Mouse (Mus musculus) spleen, adult 2 months (tissue): ENCODE results near the gene Scn10a. TPM values are rescaled to one million over a fixed set of nuclear protein-coding genes. Genes with fewer than 3 reads are reported as not detected.
A peak's percentile ranks its signal among the peaks of the same experiment; 100 is the strongest.

Experiments
- DNase-seq, 2 experiments: peaks; one replicate each; pipeline versions ENCODE4 v3.0.0 to v3.0.0-alpha.2; 2012 to 2021; ENCODE audit warnings: low spot score in 2 of 2, low read depth in 1 of 2
- H3K27ac ChIP-seq: fragments of 200-500 bp; 2 replicates; pipeline ENCODE4 v1.5.1; 2012; ENCODE audit warnings: low read length, inconsistent platforms; ENCODE audit not compliant: insufficient read depth
- H3K27me3 ChIP-seq: fragments of 200-500 bp; 2 replicates; pipeline ENCODE4 v1.6.1; 2012; ENCODE audit warnings: mild to moderate bottlenecking, moderate library complexity, low read length, inconsistent platforms; ENCODE audit not compliant: control insufficient read depth, insufficient read depth
- H3K36me3 ChIP-seq: fragments of 200-500 bp; 2 replicates; pipeline ENCODE4 v1.6.1; 2012; ENCODE audit warnings: mild to moderate bottlenecking, low read length, inconsistent platforms; ENCODE audit not compliant: control insufficient read depth, insufficient read depth
- H3K4me1 ChIP-seq: fragments of 200-500 bp; 2 replicates; pipeline ENCODE4 v1.6.1; 2011; ENCODE audit warnings: inconsistent platforms; ENCODE audit not compliant: control insufficient read depth, insufficient read depth, insufficient read length
- H3K4me3 ChIP-seq: fragments of 200-500 bp; 2 replicates; pipeline ENCODE4 v1.5.1; 2011; ENCODE audit warnings: mild to moderate bottlenecking, inconsistent platforms; ENCODE audit not compliant: insufficient read depth, insufficient read length; ENCODE audit errors: extremely low read depth
- CTCF ChIP-seq: fragments of 200-500 bp; IDR thresholded peaks from 2 replicates; pipeline ENCODE4 v1.5.1; 2011; ENCODE audit warnings: mild to moderate bottlenecking, inconsistent platforms; ENCODE audit not compliant: insufficient read depth, insufficient read length, insufficient replicate concordance; ENCODE audit errors: extremely low read depth
- POLR2A ChIP-seq: fragments of 200-500 bp; IDR thresholded peaks from 2 replicates; pipeline ENCODE4 v1.6.1; 2011; ENCODE audit warnings: low read depth, low read length, inconsistent platforms
- WGBS: fragments of 180-500 bp; shearing (Covaris S2); methylation state at CpG from one replicate; pipeline ENCODE4 v1.1.7; 2018; 5-methylcytosine and 5-hydroxymethylcytosine counted together
- polyA plus RNA-seq: library from polyadenylated mRNA; depleted of rRNA; stranded (reverse); fragments of >200 nt; gene quantifications from 2 replicates; pipeline ENCODE4 v1.2.3, GENCODE M21; 2012

Gene Scn10a
- polyA plus RNA-seq, 1 experiment, result not detected

GRCm38 (mm10) chr9:119743312-119743711 is 24.2 kb upstream of the Scn10a start:
- TF ChIP-seq POLR2A (no peak), CTCF (no peak)
- peaks cover 19% of the 10 kb centered on the region; the same call in 1 of the 2 replicates for H3K4me1 ChIP-seq
- H3K4me3 ChIP-seq, result no peak overlapping the region
- WGBS, result 68% methylated on average over 3 of the region's 3 CpGs
- 0 out of 2 replicates have a peak overlapping the region, but pooled peaks have one; percentile 5 for H3K27ac ChIP-seq
- no peaks in the 10 kb centered on the region for H3K27me3 ChIP-seq
- DNase-seq, result no peak
- no peaks in the 10 kb centered on the region for H3K36me3 ChIP-seq

GRCm38 (mm10) chr9:119741101-119741786 is 22.1 kb upstream of the Scn10a start:
- no peaks in the 10 kb centered on the region for H3K27me3 ChIP-seq
- DNase-seq, result no peak
- WGBS, result 53% methylated on average over 5 of the region's 5 CpGs
- no peaks in the 10 kb centered on the region for H3K36me3 ChIP-seq
- H3K4me1 ChIP-seq, result peaks cover 19% of the 10 kb centered on the region; the same call in 1 of the 2 replicates
- no peak for TF ChIP-seq CTCF
- no peak for TF ChIP-seq POLR2A
- H3K4me3 ChIP-seq, result no peak overlapping the region
- no peak overlapping the region for H3K27ac ChIP-seq

- TF ChIP-seq CTCF, result no peak
- no peak for TF ChIP-seq POLR2A
- Histone ChIP-seq H3K27ac (no peak overlapping the region), H3K27me3 (no peaks in the 10 kb centered on the region), H3K36me3 (no peaks in the 10 kb centered on the region), H3K4me3 (no peak overlapping the region), H3K4me1 (no peaks in the 10 kb centered on the region)
- no peak for DNase-seq
- 94% methylated on average over 11 of the region's 11 CpGs for WGBS
These were observed 9.4 kb upstream of the Scn10a start for GRCm38 (mm10) chr9:119728412-119729097.

- no peaks in the 10 kb centered on the region for H3K27me3 ChIP-seq
- H3K27ac ChIP-seq, result no peak overlapping the region
- TF ChIP-seq CTCF (no peak), POLR2A (no peak)
- WGBS, result 96% methylated on average over 4 of the region's 4 CpGs
- no peak for DNase-seq
- H3K4me3 ChIP-seq, result no peak overlapping the region
- H3K36me3 ChIP-seq, result no peaks in the 10 kb centered on the region
- no peaks in the 10 kb centered on the region for H3K4me1 ChIP-seq
These were observed 7.9 kb upstream of the Scn10a start for GRCm38 (mm10) chr9:119726990-119727389.

- 85% methylated on average over 6 of the region's 6 CpGs for WGBS
- Histone ChIP-seq H3K36me3 (no peaks in the 10 kb centered on the region), H3K4me3 (no peak overlapping the region), H3K27me3 (no peaks in the 10 kb centered on the region), H3K4me1 (no peaks in the 10 kb centered on the region), H3K27ac (no peak overlapping the region)
- no peak for TF ChIP-seq POLR2A
- TF ChIP-seq CTCF, result no peak
- no peak for DNase-seq
These were observed 6.3 kb upstream of the Scn10a start for GRCm38 (mm10) chr9:119725293-119725862.

- WGBS, result 16% methylated on average over 6 of the region's 6 CpGs
- TF ChIP-seq POLR2A (no peak), CTCF (no peak)
- no peak for DNase-seq
- no peaks in the 10 kb centered on the region for H3K36me3 ChIP-seq
- no peaks in the 10 kb centered on the region for H3K27me3 ChIP-seq
- no peaks in the 10 kb centered on the region for H3K4me1 ChIP-seq
- H3K27ac ChIP-seq, result no peak overlapping the region
- H3K4me3 ChIP-seq, result no peak overlapping the region
These were observed 12.4 kb downstream of the Scn10a start for GRCm38 (mm10) chr9:119706700-119707099.
